Mouse (Mus musculus) gastrocnemius, adult 8-10 months (tissue): ENCODE measurements around the gene Gna11. TPM values are rescaled to one million over a fixed set of nuclear protein-coding genes. Genes with fewer than 3 reads are reported as not detected.

Source experiments
- DNase-seq, 2 experiments: peaks; one replicate each; pipeline ENCODE4 v3.0.0; 2022; ENCODE audit warnings: low spot score in 2 of 2
- total RNA-seq, 4 experiments: library from RNA; stranded (reverse); gene quantifications; 2 replicates each; pipeline ENCODE4 v1.2.4; 2022

The Gna11 gene
- total RNA-seq, 4 experiments from 2014 or later: 26.2 to 30.7 (median 28.4) TPM

DNA sequence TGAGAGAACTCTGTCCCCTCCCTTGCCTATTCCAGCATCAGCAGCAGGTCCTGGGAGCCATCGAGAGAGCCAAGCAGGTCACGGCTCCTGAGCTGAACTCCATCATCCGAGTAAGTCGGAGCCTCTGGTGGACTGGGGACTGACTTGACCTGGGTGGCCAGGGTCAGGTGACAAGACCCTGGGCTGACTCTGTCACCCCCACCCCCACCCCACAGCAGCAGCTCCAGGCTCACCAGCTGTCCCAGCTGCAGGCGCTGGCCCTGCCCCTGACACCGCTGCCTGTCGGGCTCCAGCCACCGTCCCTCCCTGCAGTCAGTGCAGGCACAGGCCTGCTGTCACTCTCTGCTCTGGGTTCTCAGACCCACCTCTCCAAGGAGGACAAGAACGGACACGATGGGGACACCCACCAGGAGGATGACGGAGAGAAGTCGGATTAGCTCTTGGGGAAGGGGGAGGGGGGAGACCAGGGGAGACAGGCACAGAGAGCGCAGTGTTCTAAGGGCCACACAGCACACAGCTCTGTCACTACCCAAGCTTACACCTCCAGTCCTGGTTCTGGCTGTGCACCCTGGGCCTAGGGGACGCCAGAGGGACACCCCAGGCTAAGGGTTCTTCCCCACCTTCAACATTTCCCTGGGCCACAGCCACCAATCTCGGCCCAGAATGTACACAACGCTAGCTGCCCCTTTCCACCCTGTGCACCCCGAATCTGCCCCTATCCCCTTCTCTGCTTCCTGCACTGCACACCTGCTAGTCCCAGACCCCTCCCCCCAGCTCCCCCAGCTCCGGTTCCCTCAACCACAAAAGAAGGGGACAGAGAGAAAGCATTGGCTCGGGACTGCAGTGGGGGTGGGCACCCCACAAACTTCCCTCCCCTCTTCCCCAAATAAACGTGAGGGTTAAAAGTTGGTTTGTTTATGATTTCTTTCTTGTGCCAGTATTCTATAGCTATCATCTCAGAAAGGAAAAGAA lies 20.6 kb upstream of the Gna11 start:
- DNase-seq: no peak

GRCm38 (mm10) chr10:81564734-81565133 lies 19.7 kb upstream of the Gna11 start:
- peak in 1 of 2 experiments; percentile 62 for DNase-seq

GRCm38 (mm10) chr10:81564216-81564615 lies 19.2 kb upstream of the Gna11 start:
- DNase-seq: peak in 1 of 2 experiments; percentile 56

DNA sequence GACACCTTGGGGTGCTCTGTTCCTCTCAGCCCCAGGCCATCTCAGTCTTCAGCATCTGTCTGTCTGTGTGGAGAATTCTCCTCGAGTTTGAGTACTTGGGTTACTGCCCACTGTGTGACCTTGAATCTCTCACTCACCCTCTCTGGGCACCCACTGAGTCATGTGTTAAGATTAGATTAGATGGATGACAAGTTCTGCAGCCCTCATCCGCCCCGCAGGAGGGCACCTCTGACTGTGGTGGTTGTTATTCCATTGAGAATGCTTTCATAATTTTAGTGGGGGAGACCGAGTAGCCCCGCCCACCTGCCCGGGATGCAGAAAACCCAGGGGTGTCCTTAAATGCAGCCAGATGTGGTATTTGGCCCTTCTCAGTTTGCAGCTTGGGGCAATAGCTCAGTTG lies 18.5 kb upstream of the Gna11 start:
- DNase-seq: no peak

DNA sequence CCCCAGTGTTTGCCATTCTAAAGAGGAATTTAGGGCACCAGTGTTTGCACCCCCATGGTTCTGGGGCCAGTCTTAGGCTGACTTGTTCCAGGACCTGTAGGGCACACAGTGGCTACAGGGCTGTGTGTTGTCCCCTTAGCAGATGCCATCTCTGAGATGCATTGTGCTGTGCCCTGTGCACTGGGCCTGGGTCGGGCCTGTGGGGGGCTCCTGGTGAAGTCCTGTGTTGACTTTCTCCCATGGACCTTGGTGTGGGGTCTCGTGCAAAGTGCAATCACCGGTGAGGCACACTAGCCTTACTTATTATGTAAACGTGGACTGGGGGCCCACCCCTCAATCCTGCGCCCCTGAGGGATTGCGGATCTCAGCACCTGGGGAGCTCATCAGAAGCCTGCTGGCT lies 17.4 kb upstream of the Gna11 start:
- DNase-seq: no peak

- DNase-seq: no peak
These were observed 15.9 kb upstream of the Gna11 start for GRCm38 (mm10) chr10:81560719-81561459.

DNA sequence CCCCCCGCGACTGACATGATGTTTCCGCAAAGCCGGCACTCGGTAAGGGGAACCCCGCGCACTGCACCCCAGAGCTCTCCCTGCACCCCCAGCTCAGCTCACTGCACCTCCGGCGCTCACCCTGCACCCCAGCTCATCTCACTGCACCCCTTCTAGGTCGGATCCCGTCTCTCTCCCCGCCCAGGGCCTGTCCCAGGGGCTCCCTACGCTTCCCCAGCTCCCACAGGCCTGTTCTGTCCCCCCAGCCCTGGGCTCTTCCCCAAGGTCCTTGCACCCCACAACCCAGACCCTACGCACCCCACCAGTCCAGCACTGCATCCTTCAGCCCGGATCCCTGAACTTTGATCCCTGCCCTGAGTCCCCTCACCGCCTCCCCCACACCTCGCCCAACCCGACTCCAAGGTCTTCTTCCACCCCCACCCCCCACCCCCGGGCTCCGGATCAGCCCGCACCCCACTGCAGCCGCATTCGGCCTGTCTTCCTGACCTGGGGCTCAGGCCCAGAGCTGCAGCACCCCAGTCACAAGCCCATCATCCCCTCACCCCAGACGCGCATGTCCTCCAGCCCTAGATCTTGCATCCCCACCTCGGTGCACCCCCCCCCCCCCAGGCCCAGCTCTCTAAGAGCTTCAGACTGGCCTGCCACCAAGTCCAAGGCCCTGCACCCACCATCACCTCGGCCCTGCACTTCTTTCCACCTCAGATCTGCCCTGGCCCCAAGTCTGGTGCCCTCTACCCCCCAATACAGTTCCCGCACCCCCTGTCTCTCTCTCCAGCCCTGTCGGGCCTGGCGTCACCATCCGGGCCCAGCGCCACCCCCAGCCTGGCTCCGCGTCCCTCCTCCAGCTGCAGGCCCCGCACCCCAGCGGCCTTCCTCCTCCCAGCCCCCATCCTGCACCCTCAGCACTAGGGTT lies 14.9 kb upstream of the Gna11 start:
- DNase-seq: peak in 1 of 2 experiments; percentile 40

- DNase-seq: peak; percentile 74 to 77
These were observed 14.2 kb upstream of the Gna11 start, which contains the start of gene Aes for GRCm38 (mm10) chr10:81559163-81559626. Gene Aes, plus strand, starts transcription at chr10:81559488.

- no peak for DNase-seq
These were observed 12.5 kb upstream of the Gna11 start for GRCm38 (mm10) chr10:81557491-81557890.

DNA sequence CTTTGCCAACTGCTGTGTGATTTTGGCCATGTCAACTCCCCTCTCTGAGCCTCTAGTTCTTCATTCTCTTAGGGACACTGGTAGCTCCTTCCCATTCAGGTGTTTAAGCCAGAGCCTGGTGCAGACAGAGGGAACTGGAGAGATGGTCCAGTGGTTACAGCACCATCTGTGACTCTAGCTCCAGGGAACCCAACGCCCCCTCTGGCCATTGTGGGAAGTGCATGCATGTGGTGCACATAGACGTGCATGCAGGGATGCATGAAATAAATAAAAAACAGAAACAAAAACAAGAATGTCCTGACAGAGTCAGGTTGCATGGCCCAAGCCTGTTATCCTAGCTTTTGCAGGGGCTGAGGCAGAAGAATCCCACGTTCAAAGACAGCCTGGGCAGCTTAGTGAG lies 11.3 kb upstream of the Gna11 start:
- DNase-seq: no peak

DNA sequence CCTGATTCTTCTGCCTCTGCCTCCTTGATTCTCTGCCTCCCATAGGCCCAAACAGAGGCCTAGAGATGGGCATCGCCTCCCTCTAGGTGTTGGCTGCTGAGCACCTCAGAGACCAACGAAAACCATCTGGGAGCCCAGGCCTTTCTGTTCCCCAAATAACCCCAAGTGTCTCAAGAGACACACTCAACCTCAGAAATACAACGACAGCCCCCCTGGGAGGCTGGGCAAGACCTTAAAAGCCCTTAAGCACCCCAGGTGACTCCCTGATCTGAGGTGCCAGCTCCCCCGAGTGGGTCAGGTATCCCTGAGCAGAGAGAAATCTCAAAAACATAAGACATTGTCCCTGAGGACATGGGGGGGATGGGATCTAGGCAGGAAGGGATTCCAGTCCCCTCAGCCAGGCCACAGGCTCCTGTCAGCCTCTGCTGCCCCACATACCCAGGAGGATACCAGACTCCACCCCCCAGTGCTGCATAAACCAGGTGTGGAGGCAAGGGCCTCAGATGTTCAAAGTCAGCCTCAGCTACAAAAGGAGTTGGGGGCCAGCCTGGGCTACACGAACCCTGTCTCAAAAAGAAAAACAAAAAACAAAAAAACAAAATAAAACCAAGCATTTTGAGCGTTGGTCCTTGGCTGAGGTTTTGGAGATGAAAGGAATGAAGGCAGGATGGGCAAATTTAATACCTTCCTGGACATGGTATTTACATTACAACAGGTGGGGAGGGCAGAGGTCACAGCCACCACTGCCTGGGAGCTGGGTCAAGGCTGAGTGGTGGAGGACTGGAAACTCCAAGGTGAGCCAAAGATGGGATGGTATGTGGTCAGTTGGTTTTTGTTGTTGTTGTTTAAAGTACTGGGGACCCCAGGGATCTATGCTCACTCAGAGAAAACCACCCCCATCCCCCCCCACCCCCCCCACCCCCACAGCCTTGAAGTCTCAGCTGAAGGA lies 9.1 kb upstream of the Gna11 start:
- no peak for DNase-seq

- no peak for DNase-seq
These were observed 8.2 kb upstream of the Gna11 start for GRCm38 (mm10) chr10:81553232-81553631.

DNA sequence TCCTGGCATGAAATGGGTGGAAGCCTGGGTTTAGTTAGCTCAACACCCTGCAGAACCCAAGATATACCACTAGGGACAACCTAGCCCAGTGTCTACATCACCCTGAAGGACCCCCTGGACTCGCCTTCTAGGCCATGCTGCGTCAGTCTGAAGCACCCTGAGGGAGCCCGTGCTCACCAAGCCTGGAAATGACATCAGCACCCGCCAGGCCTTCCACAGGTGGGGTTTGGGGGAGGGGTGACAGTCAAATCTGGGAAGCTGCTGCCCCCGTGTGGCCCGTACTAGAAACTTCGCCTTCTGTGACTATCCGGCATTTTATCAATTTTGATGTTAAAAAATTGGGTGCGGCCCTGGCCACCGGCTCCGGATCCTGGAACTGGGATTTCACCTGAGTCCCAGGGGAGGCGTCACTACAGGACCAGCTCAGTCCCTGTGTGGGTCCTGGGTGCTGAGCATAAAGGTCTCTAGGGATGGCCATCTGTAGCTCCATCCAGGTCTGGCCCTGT lies 6.7 kb upstream of the Gna11 start:
- peak; percentile 70 to 78 for DNase-seq

DNA sequence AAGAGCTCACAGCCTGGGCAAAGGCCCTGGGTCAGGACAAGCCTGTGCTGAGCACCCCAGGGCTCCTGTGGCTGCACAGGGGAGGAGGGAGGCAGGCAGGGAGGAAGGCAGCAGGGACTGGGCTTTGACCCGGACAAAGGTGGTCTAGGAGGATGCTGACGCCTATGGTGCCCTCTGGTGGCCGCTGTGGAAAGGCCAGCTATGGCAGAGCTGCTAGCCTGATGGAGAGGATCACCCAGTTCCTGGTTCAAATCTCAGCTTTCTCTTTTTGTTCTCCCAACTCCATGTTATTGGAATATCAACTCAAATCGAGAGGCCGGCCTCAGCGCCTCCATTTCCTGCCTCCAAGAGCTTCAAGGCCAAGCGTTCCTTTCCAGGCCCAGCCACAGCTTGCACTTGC lies 5.3 kb upstream of the Gna11 start:
- no peak for DNase-seq

- DNase-seq: no peak
These were observed 4.0 kb upstream of the Gna11 start for GRCm38 (mm10) chr10:81548944-81549343.

- DNase-seq: no peak
These were observed 2.0 kb upstream of the Gna11 start for GRCm38 (mm10) chr10:81546788-81547571.

DNA sequence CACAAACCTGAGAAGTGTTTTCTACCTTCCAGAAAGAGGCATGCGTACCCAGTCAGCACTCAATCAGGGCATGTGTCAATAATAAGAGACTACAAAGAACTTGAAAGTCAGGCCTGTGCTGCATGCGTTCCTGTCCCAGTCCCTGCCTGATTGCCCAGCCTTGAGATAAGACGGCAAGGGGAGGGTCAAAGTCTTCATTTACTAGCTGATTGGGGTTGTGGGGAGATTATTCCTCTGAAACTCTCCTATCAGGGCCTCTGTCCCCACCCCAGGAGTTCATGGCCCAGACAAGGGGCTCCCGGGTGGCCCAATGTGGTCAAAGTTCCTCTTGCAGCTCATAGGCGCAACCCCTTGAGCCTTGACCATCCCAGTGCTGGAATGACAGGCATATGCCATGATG lies 1.3 kb upstream of the Gna11 start:
- DNase-seq: no peak

DNA sequence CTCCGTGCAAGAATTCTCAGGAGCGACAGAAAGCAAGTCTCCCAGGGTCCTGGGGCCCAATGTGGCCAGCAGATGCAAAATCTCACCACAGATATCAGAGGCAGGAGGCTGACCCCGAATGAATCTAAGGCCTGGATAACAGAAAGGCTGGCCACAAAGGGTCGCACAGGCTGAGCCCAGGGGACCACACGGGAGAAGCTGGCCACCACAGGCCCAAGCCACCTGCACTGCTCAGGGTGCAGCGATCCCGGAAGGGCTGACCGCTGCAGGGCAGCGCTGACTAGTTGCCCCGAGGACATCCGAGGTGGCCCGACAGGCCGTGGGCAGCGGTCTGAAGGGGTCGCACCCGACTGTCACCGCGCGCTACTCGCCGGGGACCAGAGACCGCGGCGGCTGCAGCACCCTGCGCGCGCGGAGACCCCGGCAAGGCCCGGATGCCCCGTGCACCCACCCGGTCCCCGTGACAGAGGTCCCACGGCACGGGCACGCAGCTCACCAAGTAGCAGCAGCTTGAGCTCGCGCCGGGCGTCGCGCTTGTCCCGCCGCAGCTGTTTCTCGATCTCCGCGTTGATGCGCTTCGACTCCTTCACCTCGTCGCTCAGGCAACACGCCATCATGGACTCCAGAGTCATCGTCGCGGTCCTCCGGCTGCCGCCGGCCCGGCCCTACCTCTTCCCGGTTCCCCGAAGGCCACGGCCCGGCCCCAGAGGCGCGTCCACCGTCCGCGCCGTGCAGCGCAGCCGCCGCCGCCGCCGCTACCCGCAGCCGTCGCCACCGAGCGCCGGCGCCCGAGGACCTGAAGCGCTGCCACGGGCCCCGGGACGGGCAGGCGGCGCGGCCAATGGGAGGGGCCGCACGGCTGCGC lies 462 bp downstream of the Gna11 start:
- DNase-seq: no peak
